Mouse (Mus musculus) gastrocnemius, postnatal 25 days (tissue): Measurements from ENCODE around the gene Oasl1. TPM values are rescaled to one million over a fixed set of nuclear protein-coding genes. Genes with fewer than 3 reads are reported as not detected.

Experiments used
- DNase-seq: peaks from one replicate; pipeline ENCODE4 v3.0.0; 2022
- total RNA-seq, 2 experiments: library from RNA; stranded (reverse); gene quantifications; 1 replicate in 1 of 2; 2 replicates in 1 of 2; pipeline ENCODE4 v1.2.3; 2021

The Oasl1 gene
- total RNA-seq, 2 experiments from 2014 or later: 0.38 to 0.51 TPM

GRCm38 (mm10) chr5:114969609-114970215 lies 46.7 kb downstream of the Oasl1 start:
- DNase-seq: no peak

- no peak for DNase-seq
Measured at GRCm38 (mm10) chr5:114970824-114971227, 47.8 kb downstream of the Oasl1 start, which contains the start of gene Hnf1a. Hnf1a (minus strand) TSS chr5:114971094.

GRCm38 (mm10) chr5:114972201-114972600 lies 49.2 kb downstream of the Oasl1 start:
- no peak for DNase-seq

- DNase-seq: no peak
Measured at GRCm38 (mm10) chr5:114973131-114973530, 50.1 kb downstream of the Oasl1 start.

GRCm38 (mm10) chr5:114976935-114977334 lies 53.9 kb downstream of the Oasl1 start:
- no peak for DNase-seq

- no peak for DNase-seq
Measured at GRCm38 (mm10) chr5:114978473-114978872, 55.4 kb downstream of the Oasl1 start.

- DNase-seq: no peak
Measured at GRCm38 (mm10) chr5:114978888-114979249, 55.8 kb downstream of the Oasl1 start.

GRCm38 (mm10) chr5:114979250-114980121 lies 56.4 kb downstream of the Oasl1 start:
- DNase-seq: peak; percentile 58

GRCm38 (mm10) chr5:114980122-114980748 lies 57.2 kb downstream of the Oasl1 start:
- DNase-seq: no peak

- no peak for DNase-seq
Measured at GRCm38 (mm10) chr5:114982001-114982400, 59.0 kb downstream of the Oasl1 start.

GRCm38 (mm10) chr5:114985074-114985473 lies 62.0 kb downstream of the Oasl1 start:
- no peak for DNase-seq

Other genes with a start within 250 kb of the Oasl1 start
- gene Gltp, start 232.3 kb upstream of the Oasl1 start, total RNA-seq: 1 to 10 TPM; 9.0 to 10.0 TPM
- 1 to 10 TPM; 2.3 to 2.8 TPM for gene Tchp, start 215.5 kb upstream of the Oasl1 start, total RNA-seq
- gene Ankrd13a, start 148.6 kb upstream of the Oasl1 start, total RNA-seq: 10 to 100 TPM; 21.7 to 22.1 TPM
- 10 to 100 TPM; 16.1 to 21.7 TPM for gene Git2, start 147.7 kb upstream of the Oasl1 start, total RNA-seq
- gene 1500011B03Rik, start 99.8 kb upstream of the Oasl1 start, total RNA-seq: 1 to 10 TPM; 5.6 to 7.0 TPM
- not detected for gene 4930519G04Rik, start 69.6 kb upstream of the Oasl1 start, total RNA-seq
- not detected for gene Gm9936, start 64.6 kb upstream of the Oasl1 start, total RNA-seq
- 1 to 10 TPM; 1.0 to 1.5 TPM for gene Oasl2, start 26.3 kb upstream of the Oasl1 start, total RNA-seq
- 10 to 100 TPM; 25.3 to 26.9 TPM for gene 2210016L21Rik, start 18.9 kb downstream of the Oasl1 start, total RNA-seq
- not detected for gene Hnf1a, start 47.9 kb downstream of the Oasl1 start, total RNA-seq
- gene Sppl3, start 87.9 kb downstream of the Oasl1 start, total RNA-seq: 10 to 100 TPM; 19.6 to 20.3 TPM
- not detected for gene Gm10401, start 175.1 kb downstream of the Oasl1 start, total RNA-seq
- 10 to 100 TPM; 65.8 TPM for gene Acads, start 196.1 kb downstream of the Oasl1 start, total RNA-seq
- gene Unc119b, start 211.7 kb downstream of the Oasl1 start, total RNA-seq: 10 to 100 TPM; 10.2 to 12.9 TPM
- gene Mlec, start 234.9 kb downstream of the Oasl1 start, total RNA-seq: 100 to 1,000 TPM; 156 to 196 TPM